Mouse (Mus musculus) testis, postnatal 10 days (tissue): ENCODE measurements at regions not wholly inside any gene's neighbourhood (a gene's known extent, or its start where the extent isn't known, plus 50 kb on each side); places are given as distances from the start of the nearest gene placed in this dataset.

ENCODE experiments used
- DNase-seq: peaks from one replicate; pipeline ENCODE4 v3.0.0; 2021; ENCODE audit warnings: low spot score

DNA sequence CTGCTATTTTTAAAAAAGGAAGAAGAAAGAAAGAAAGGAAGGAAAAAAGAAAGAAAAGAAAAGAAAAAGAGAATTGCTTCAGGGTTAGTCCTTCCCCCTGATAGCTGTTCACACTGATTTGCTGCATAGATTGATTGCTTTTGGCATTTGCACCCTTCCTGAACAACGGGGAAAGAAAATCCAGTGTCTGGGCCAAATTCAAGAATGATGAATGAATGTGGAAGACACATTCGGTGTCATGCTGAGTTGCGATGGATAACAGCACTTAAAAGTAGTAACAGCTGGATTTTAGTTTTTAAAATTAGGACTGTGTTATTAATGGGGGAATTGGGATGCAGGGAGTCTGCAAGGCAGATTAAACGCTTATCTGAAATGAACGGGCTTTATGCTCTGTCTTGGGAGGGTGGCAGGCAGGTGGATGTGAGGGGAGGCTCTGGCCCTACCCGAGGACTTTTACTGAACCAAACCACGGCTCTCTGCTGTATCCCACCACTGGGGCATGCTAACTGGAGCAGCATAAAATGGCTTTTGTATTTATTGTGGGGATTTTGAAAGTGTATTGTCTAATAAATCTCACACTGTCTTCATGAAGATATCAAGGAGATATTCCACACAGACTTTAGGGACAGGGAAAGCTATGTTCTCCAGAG lies 114.4 kb downstream of the Lca5 start:
- DNase-seq: no peak

GRCm38 (mm10) chr9:83325910-83326309 lies 115.0 kb downstream of the Lca5 start:
- no peak for DNase-seq

GRCm38 (mm10) chr9:83324336-83324735 lies 116.6 kb downstream of the Lca5 start:
- no peak for DNase-seq

DNA sequence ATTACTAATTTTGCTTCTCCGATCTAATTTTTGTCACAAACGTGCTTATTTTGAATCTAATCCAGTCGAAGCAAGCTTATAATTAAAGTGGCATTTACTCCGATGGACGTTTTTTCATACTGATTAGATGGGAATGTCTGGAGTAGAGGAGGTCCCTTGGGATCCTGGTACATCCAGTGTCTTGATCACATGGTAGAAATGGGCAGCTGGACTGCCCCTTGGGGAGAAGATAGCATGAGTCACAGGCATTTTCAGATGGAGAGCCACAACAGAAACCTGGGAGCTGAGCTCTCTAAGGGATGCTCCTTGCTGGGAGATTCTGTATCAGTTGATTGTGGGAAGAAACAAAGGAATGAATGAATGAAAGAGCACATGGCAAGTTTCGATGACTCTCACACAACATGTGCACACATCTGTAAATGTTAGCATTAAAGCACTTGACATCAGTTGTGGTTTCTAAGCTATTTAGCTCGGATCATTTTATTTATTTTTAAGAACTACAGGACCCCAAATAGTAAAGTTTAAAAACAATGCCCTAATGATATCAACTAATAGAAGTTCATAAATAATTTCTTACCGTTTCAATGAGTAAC lies 117.8 kb downstream of the Lca5 start:
- DNase-seq: no peak

DNA sequence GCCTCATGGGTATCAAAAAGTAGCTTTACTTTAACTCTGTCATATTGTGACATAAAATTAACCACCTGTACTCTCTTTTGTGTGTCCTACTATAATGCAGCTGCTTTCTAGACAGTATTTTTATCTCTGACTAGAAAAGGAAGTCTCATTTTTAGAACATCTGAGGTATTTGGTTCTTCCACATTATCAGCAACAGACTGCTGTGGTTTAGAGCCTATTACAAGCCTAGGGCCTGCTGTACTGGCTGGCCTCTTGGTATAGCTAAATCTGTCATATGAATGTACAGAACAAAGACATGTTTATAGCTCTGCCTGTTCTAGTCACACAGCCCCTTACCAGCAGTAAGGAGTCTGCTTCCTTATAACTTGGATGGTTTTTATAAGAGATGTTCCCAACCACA lies 119.1 kb downstream of the Lca5 start:
- no peak for DNase-seq

- DNase-seq: no peak
These were observed 120.1 kb downstream of the Lca5 start for GRCm38 (mm10) chr9:83320834-83321233.

GRCm38 (mm10) chr9:83316818-83317162 lies 124.1 kb downstream of the Lca5 start:
- no peak for DNase-seq

- DNase-seq: no peak
These were observed 124.7 kb downstream of the Lca5 start for GRCm38 (mm10) chr9:83315941-83316817.

- no peak for DNase-seq
These were observed 132.2 kb downstream of the Lca5 start for GRCm38 (mm10) chr9:83308771-83309170.

GRCm38 (mm10) chr9:83308092-83308491 lies 132.8 kb downstream of the Lca5 start:
- no peak for DNase-seq

- DNase-seq: no peak
These were observed 133.5 kb downstream of the Lca5 start for GRCm38 (mm10) chr9:83307349-83307938.

DNA sequence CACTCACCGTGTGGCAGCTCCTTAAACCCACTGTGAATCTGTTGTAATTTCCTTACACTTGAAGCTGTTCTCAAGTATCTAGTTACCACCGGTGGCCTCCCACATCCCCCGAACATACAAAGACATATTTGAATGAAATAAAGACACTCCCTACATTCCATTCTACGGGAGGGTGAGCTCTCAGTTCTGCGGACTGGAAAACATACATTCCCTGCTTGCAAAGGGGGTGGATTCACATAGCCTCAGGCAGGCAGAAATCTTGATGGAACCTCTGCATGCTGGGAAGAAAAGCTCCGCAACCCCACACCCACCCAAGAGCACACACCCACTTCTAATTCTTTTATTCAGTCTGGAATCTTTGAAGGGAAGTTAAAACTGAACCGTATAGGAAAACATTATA lies 136.0 kb downstream of the Lca5 start:
- DNase-seq: no peak

- DNase-seq: no peak
These were observed 140.4 kb downstream of the Lca5 start for GRCm38 (mm10) chr9:83300500-83300899.

- no peak for DNase-seq
These were observed 140.9 kb downstream of the Lca5 start for GRCm38 (mm10) chr9:83300044-83300443.

DNA sequence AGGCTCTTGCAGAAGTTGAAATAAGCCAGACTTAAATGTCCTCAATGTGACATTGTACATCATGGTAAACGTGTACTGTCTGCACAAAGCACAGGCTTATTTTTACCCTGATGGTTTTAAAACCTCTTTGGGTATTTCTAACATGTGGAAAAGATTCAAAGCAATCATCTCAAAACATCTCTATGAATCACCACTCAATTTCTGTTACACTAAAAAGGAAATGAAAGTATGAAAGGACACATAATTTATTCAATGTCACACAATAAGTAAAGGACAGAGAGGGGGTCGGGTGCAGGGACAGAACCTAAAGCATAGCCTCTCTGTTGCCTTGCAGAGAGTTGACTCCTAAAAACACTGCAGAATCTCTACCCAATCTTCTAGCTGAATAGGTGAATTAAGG lies 141.3 kb downstream of the Lca5 start:
- DNase-seq: no peak

DNA sequence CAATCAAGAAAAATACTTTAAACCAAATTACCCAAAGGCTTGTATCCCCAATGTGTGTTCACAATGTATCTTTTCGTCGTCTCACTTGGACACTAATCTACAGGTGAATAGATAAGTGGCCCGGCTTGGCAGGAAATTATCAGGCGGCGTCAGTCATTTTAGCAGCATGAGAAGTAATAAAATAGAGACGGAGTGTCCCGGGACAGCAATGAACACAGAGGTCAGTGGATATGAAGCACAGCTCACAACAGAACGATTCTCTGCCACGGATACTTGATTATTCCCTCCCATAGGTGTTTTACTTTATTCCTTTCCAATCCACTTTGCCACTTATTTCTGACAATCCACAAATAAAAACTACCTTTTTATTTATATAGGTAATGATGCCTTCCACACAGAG lies 145.5 kb downstream of the Lca5 start:
- DNase-seq: no peak

GRCm38 (mm10) chr9:83294441-83294840 lies 146.5 kb downstream of the Lca5 start:
- DNase-seq: no peak

- no peak for DNase-seq
These were observed 137.6 kb upstream of the Hmgn3 start for GRCm38 (mm10) chr9:83284097-83284496.

DNA sequence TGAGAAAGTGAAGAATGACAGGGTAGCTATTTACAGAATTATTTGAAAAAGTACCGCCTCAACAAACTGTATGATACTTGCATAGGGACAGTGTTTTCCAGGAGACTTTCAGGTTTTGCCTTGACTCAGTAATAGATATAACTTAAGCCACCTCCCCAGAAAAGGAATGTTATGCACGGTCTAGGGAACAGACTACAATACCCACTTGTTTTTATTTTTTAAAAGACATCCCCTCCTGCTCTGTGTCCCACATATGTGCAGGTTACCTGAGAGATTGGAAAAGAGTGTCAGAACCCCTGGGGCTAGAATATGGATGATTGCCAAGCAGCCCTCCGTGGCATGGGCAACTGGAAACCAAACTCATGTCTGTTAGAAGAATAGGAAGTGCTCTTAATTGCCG lies 137.2 kb upstream of the Hmgn3 start:
- DNase-seq: no peak

DNA sequence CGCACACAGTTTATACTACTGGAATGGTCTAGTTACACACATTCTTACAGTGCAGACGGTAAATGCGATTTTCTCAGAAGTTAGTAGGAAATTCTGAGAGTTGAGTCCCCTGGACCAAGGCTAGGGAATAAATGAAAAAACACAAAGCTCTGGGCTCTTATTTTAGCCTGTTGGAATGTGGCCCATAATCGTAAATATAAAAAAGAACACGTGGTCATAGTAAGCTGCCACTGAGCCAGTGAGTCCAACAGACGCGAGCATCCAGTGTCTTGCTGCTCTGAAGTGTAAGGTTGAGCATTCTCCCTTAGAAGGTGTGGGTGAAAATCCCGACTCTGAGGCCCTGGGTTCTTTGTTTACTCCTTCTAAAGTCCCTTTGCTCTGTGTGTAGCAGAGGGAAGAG lies 136.8 kb upstream of the Hmgn3 start:
- DNase-seq: no peak

GRCm38 (mm10) chr9:83277791-83278190 lies 131.3 kb upstream of the Hmgn3 start:
- DNase-seq: no peak

DNA sequence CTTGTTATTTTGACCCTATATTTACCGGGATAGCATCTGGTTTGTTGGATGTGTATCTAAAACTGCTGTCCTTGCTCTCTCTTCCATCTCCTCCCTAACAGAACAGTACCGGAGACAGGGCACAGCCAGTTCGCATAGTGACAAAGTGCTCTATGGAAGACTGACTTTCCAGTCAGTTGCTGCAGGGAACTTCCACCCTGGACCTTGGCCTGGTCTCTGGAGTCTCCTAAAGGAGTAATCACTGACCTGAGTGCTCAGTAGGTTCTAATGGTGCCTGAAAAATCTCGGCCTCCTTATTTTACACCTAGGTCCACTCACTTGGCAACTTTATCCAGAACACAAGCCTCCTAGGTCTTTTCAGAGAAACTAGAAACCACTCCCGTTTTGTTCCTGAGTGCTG lies 130.9 kb upstream of the Hmgn3 start:
- DNase-seq: no peak

- DNase-seq: no peak
These were observed 129.8 kb upstream of the Hmgn3 start for GRCm38 (mm10) chr9:83276291-83276690.
